Mouse (Mus musculus) thymus, postnatal 0 days (tissue): ENCODE measurements around the gene Agr2. TPM values are rescaled to one million over a fixed set of nuclear protein-coding genes. Genes with fewer than 3 reads are reported as not detected.

Experiments
- DNase-seq: peaks from one replicate; pipeline ENCODE4 v3.0.0-alpha.2; 2015; ENCODE audit warnings: low spot score
- polyA plus RNA-seq: library from polyadenylated mRNA; unstranded; fragments of >200 nt; fragmentation: Nextera tagmentation; extraction: Ambion mirVana; gene quantifications from 2 replicates; pipeline ENCODE4 v1.2.1, GENCODE M21; 2015

The Agr2 gene
- 8.7 and 12.5 TPM in 2 replicates for polyA plus RNA-seq

- DNase-seq = no peak
Measured at GRCm38 (mm10) chr12:35992711-35993110, at the start of gene Agr2. Agr2 (plus strand) TSS chr12:35992907.

GRCm38 (mm10) chr12:35951757-35952156 is 41.0 kb upstream of the Agr2 start:
- DNase-seq = no peak

- DNase-seq = peak; percentile 42
Measured at GRCm38 (mm10) chr12:35957235-35957634, 35.5 kb upstream of the Agr2 start.

GRCm38 (mm10) chr12:35966098-35966767 is 26.5 kb upstream of the Agr2 start:
- no peak for DNase-seq

- no peak for DNase-seq
Measured at GRCm38 (mm10) chr12:35966768-35967141, 26.0 kb upstream of the Agr2 start.

GRCm38 (mm10) chr12:35975898-35976297 is 16.8 kb upstream of the Agr2 start:
- DNase-seq = no peak

- DNase-seq = no peak
Measured at GRCm38 (mm10) chr12:35977633-35978246, 15.0 kb upstream of the Agr2 start.

GRCm38 (mm10) chr12:35979625-35980024 is 13.1 kb upstream of the Agr2 start:
- no peak for DNase-seq

GRCm38 (mm10) chr12:35981732-35982360 is 10.9 kb upstream of the Agr2 start:
- DNase-seq = no peak

GRCm38 (mm10) chr12:35983472-35983871 is 9.2 kb upstream of the Agr2 start:
- no peak for DNase-seq

GRCm38 (mm10) chr12:35984743-35985142 is 8.0 kb upstream of the Agr2 start:
- DNase-seq = no peak

- no peak for DNase-seq
Measured at GRCm38 (mm10) chr12:35993583-35993982, 876 bp downstream of the Agr2 start.

- no peak for DNase-seq
Measured at GRCm38 (mm10) chr12:35994098-35994497, 1.4 kb downstream of the Agr2 start.

GRCm38 (mm10) chr12:35995799-35996198 is 3.1 kb downstream of the Agr2 start:
- peak; percentile 26 for DNase-seq

GRCm38 (mm10) chr12:36004714-36005113 is 12.0 kb downstream of the Agr2 start:
- no peak for DNase-seq

- no peak for DNase-seq
Measured at GRCm38 (mm10) chr12:36007581-36007980, 14.9 kb downstream of the Agr2 start.

- DNase-seq = no peak
Measured at GRCm38 (mm10) chr12:36008364-36009047, 15.8 kb downstream of the Agr2 start.

- no peak for DNase-seq
Measured at GRCm38 (mm10) chr12:36013216-36013910, 20.7 kb downstream of the Agr2 start.

- DNase-seq = no peak
Measured at GRCm38 (mm10) chr12:36017791-36018190, 25.1 kb downstream of the Agr2 start.

GRCm38 (mm10) chr12:36019572-36019971 is 26.9 kb downstream of the Agr2 start:
- DNase-seq = peak; percentile 57

- no peak for DNase-seq
Measured at GRCm38 (mm10) chr12:36020081-36020480, 27.4 kb downstream of the Agr2 start.
